Mouse (Mus musculus) limb, embryonic 11.5 days (tissue): ENCODE measurements around the gene Itgb3. TPM values are rescaled to one million over a fixed set of nuclear protein-coding genes. Genes with fewer than 3 reads are reported as not detected.
A peak's percentile ranks its signal among the peaks of the same experiment; 100 is the strongest.

Experiments
- ATAC-seq: fragments of 200-750 bp; cut with Nextera tagmentation; 2 replicates; pipeline ENCODE4 v1.8.0; 2017; ENCODE audit warnings: low read depth; ENCODE audit not compliant: insufficient number of reproducible peaks, low FRiP score, low TSS enrichment
- DNase-seq: peaks from one replicate; pipeline ENCODE4 v3.0.0-alpha.2; 2015; ENCODE audit warnings: low spot score
- H3K27ac ChIP-seq: fragments of 300-500 bp; sonication (generic); replicated peaks from 2 replicates; pipeline ENCODE4 v1.5.1; 2014; ENCODE audit warnings: low read depth, mild to moderate bottlenecking, low read length
- H3K27me3 ChIP-seq: fragments of 300-500 bp; sonication (generic); 2 replicates; pipeline ENCODE4 v1.6.1; 2014; ENCODE audit warnings: mild to moderate bottlenecking, low read length, mixed read lengths; ENCODE audit not compliant: control insufficient read depth, insufficient read depth
- H3K36me3 ChIP-seq: fragments of 300-500 bp; sonication (generic); 2 replicates; pipeline ENCODE4 v1.6.1; 2014; ENCODE audit warnings: mild to moderate bottlenecking, low read length, moderate library complexity, mixed read lengths; ENCODE audit not compliant: control insufficient read depth, insufficient read depth
- H3K4me1 ChIP-seq: fragments of 300-500 bp; sonication (generic); 2 replicates; pipeline ENCODE4 v1.6.1; 2014; ENCODE audit warnings: low read length, mixed read lengths; ENCODE audit not compliant: control insufficient read depth, insufficient read depth
- H3K4me2 ChIP-seq: fragments of 300-500 bp; sonication (generic); 2 replicates; pipeline ENCODE4 v1.6.1; 2014; ENCODE audit warnings: low read depth, mild to moderate bottlenecking, moderate library complexity; ENCODE audit not compliant: severe bottlenecking
- H3K4me3 ChIP-seq: fragments of 300-500 bp; sonication (generic); 2 replicates; pipeline ENCODE4 v1.5.1; 2014; ENCODE audit warnings: low read depth, low read length
- H3K9ac ChIP-seq: fragments of 300-500 bp; sonication (generic); 2 replicates; pipeline ENCODE4 v1.6.1; 2014; ENCODE audit warnings: mild to moderate bottlenecking, low read length
- H3K9me3 ChIP-seq: fragments of 300-500 bp; sonication (generic); 2 replicates; pipeline ENCODE4 v1.6.1; 2016; ENCODE audit warnings: low read length; ENCODE audit not compliant: control insufficient read depth
- WGBS: fragments of 180-500 bp; shearing (Covaris S2); extraction: QIAGEN DNeasy Blood & Tissue Kit; methylation state at CpG from one replicate; pipeline ENCODE4 v1.1.7; 2014; 5-methylcytosine and 5-hydroxymethylcytosine counted together
- polyA plus RNA-seq: library from polyadenylated mRNA; unstranded; fragments of >200 nt; fragmentation: Nextera tagmentation; extraction: Ambion mirVana; gene quantifications from 2 replicates; pipeline ENCODE4 v1.2.1, GENCODE M21; 2014

Gene Itgb3
- polyA plus RNA-seq, 1 experiment from 2014 or later, result 1.1 TPM

- Histone ChIP-seq H3K4me3 (no peak overlapping the region), H3K9ac (no peak overlapping the region), H3K27me3 (no peaks in the 10 kb centered on the region), H3K9me3 (no peaks in the 10 kb centered on the region), H3K27ac (no peak overlapping the region), H3K36me3 (no peaks in the 10 kb centered on the region), H3K4me1 (no peaks in the 10 kb centered on the region), H3K4me2 (no peak overlapping the region)
- ATAC-seq, result no peak
- no peak for DNase-seq
- 82% methylated on average over 6 of the region's 6 CpGs for WGBS
Observed at GRCm38 (mm10) chr11:104663241-104663877, 55.6 kb downstream of the Itgb3 start.

DNA sequence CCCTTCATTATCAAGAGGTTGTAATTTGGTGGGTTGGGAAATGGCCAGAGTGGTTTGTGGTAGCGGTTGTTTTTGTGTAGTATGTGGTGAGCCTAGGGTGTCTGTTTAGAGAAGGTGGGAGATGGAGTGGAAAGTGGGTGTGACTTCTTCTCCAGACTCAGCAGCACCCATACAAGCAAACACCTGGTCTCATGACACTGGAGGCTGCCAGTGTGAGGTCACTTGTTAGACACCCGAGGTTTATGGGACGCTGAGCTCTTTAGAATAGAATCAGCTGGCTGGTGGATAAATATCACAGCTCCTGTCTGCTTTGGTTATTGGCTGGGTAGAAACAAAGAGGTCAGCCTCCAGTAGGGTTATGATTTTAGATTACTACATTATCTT, 56.1 kb downstream of the Itgb3 start:
- no peaks in the 10 kb centered on the region for H3K9me3 ChIP-seq
- no peak overlapping the region for H3K27ac ChIP-seq
- no peaks in the 10 kb centered on the region for H3K36me3 ChIP-seq
- 83% methylated on average over 3 of the region's 3 CpGs for WGBS
- no peaks in the 10 kb centered on the region for H3K4me1 ChIP-seq
- no peak for ATAC-seq
- H3K4me3 ChIP-seq, result no peak overlapping the region
- no peak overlapping the region for H3K4me2 ChIP-seq
- DNase-seq, result no peak
- no peak overlapping the region for H3K9ac ChIP-seq
- H3K27me3 ChIP-seq, result no peaks in the 10 kb centered on the region

- no peaks in the 10 kb centered on the region for H3K36me3 ChIP-seq
- no peaks in the 10 kb centered on the region for H3K4me1 ChIP-seq
- DNase-seq (no peak), ATAC-seq (no peak)
- no peak overlapping the region for H3K9ac ChIP-seq
- H3K4me2 ChIP-seq, result no peak overlapping the region
- no peak overlapping the region for H3K27ac ChIP-seq
- no peaks in the 10 kb centered on the region for H3K27me3 ChIP-seq
- no peak overlapping the region for H3K4me3 ChIP-seq
- no peaks in the 10 kb centered on the region for H3K9me3 ChIP-seq
Observed at GRCm38 (mm10) chr11:104664441-104664840, 56.6 kb downstream of the Itgb3 start.

- no peak overlapping the region for H3K27ac ChIP-seq
- no peaks in the 10 kb centered on the region for H3K27me3 ChIP-seq
- H3K36me3 ChIP-seq, result no peaks in the 10 kb centered on the region
- no peak overlapping the region for H3K4me3 ChIP-seq
- DNase-seq, result no peak
- no peaks in the 10 kb centered on the region for H3K9me3 ChIP-seq
- 68% methylated on average over 5 of the region's 5 CpGs for WGBS
- ATAC-seq, result no peak
- no peaks in the 10 kb centered on the region for H3K4me1 ChIP-seq
- H3K4me2 ChIP-seq, result no peak overlapping the region
- no peak overlapping the region for H3K9ac ChIP-seq
Observed at GRCm38 (mm10) chr11:104667399-104667798, 59.6 kb downstream of the Itgb3 start.

DNA sequence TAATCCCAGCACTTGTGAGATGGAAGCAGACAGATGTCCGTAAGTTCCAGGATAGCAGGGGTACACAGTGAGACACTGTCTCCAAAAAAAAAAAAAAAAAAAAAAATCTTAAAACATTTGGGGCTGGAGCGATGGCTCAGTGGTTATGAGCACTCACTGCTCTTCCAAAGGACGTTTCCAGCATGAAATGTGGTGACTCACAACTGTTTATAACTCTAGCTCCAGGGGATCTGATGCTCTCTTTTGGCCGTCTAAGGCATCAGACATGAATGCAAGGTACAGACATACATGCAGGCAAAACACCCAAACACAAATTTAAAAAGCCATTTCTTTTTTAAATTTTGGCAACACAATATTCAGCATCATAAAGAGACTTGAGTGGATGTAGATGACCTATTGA, 65.6 kb downstream of the Itgb3 start:
- no peak overlapping the region for H3K4me3 ChIP-seq
- H3K27ac ChIP-seq, result no peak overlapping the region
- H3K4me2 ChIP-seq, result no peak overlapping the region
- H3K36me3 ChIP-seq, result no peaks in the 10 kb centered on the region
- no peak overlapping the region for H3K9ac ChIP-seq
- DNase-seq, result no peak
- no peak for ATAC-seq
- WGBS, result 67% methylated on average over 4 of the region's 4 CpGs
- H3K4me1 ChIP-seq, result no peaks in the 10 kb centered on the region
- no peaks in the 10 kb centered on the region for H3K27me3 ChIP-seq
- no peaks in the 10 kb centered on the region for H3K9me3 ChIP-seq

DNA sequence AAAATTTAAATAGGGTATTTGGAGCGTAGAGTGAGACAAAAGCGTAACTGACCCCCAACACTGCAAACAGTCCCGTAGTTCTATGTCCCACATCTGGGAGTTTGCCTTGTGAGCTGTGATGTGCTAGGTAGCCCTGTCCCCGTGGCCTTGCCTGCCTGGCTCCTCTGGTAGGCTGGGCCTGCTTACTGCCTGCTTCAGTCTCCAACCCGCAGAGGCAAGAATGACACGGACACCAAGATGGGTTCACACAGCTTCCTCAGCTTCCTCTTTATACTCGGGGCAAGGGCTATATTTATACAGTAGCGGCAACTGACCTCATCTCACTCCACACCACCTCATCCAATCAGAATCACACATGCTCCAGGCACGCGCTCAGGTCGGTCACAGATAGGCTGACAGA, 67.0 kb downstream of the Itgb3 start:
- ATAC-seq (no peak), DNase-seq (no peak)
- Histone ChIP-seq H3K9me3 (no peaks in the 10 kb centered on the region), H3K27me3 (no peaks in the 10 kb centered on the region), H3K27ac (no peak overlapping the region), H3K4me1 (no peaks in the 10 kb centered on the region), H3K36me3 (no peaks in the 10 kb centered on the region), H3K4me2 (no peak overlapping the region), H3K9ac (no peak overlapping the region), H3K4me3 (no peak overlapping the region)
- 92% methylated on average over 11 of the region's 11 CpGs for WGBS

DNA sequence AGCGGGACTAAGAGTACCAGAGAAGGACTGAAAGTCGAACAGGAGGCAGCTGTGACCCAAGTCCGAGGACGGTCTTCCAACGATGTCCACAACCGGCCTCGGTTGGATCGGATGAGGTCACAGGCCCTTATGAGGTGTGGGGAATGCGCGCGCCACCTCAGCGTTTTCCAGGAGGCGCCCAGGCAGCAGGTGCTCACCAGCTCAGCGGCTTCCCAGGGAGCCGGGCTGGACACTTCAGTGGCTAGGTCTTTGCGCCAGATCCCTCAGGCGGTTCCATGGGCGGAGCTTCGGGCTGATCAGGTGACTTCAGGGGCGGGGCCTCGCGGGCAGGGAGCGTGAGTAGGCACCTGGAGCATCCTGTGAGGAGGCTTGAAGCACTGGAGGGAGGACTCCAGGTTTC, 77.7 kb downstream of the Itgb3 start, which contains the start of gene Gm11639:
Gene Gm11639 (plus strand): TSS at position 160 of the 400 bp plus-strand sequence.
- Histone ChIP-seq H3K27ac (no peak within 1 kb of the TSS), H3K4me2 (peak within 1 kb of the TSS; percentile 32; the same call in 1 of the 2 replicates), H3K4me1 (no peaks in the 10 kb centered on the region), H3K36me3 (no peaks in the 10 kb centered on the region), H3K9me3 (no peaks in the 10 kb centered on the region), H3K27me3 (no peaks in the 10 kb centered on the region), H3K9ac (no peak within 1 kb of the TSS), H3K4me3 (no peak within 1 kb of the TSS)
- peak; percentile 38 for DNase-seq
- ATAC-seq, result peak; percentile 62; the same call in 1 of the 2 replicates
- WGBS, result 22% methylated on average over 23 of the region's 23 CpGs

DNA sequence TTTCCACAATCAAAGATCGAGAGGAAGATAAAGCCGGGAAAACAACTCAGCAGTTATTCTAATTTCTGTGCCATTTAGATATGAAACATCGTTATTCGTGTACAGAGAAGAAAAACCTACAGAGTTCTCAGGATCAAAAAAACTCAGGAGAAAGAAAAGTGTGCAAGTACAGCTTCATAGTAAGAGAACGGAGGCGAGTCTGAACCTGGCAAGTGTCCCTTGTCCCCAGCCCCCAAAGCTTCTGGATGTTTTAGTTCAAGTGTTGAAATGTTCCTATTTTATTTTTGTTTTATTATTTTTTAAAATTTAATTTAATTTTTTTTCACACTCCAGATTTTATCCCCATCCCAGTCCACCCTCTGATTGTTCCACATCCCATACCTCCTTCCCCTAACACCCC, 85.4 kb downstream of the Itgb3 start:
- H3K27ac ChIP-seq, result no peak overlapping the region
- ATAC-seq, result no peak
- 91% methylated on average over 6 of the region's 6 CpGs for WGBS

DNA sequence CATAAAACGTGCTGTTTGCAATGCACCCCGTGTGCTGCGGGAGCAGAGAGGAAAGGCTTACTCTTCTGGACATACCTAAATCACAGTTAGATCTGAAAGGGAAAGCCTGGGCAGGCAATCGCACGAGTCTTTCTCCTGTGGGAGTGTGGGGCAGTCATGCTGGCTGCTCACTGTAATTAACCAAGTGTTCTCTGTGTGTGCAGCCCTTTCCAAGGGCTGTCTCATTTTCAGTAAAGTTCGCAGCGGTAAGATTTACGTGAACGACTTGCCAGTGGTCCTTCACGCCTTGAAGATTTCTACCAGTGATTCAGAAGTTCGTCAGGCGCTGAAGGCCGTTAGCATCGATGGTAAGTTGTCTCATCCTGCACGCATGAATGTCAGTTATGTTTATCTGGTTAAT, 96.3 kb downstream of the Itgb3 start:
- Histone ChIP-seq H3K36me3 (no peaks in the 10 kb centered on the region), H3K27me3 (no peaks in the 10 kb centered on the region), H3K9me3 (no peaks in the 10 kb centered on the region), H3K27ac (no peak overlapping the region), H3K9ac (no peak overlapping the region), H3K4me1 (no peaks in the 10 kb centered on the region), H3K4me3 (no peak overlapping the region), H3K4me2 (no peak overlapping the region)
- peak; percentile 21 for DNase-seq
- WGBS, result 58% methylated on average over 15 of the region's 15 CpGs
- ATAC-seq, result no peak

More for the DNA sequence above, 85.4 kb downstream of the Itgb3 start:
- no peaks in the 10 kb centered on the region for H3K4me1 ChIP-seq
- H3K4me3 ChIP-seq, result no peak overlapping the region
- H3K4me2 ChIP-seq, result no peak overlapping the region
- H3K9me3 ChIP-seq, result no peaks in the 10 kb centered on the region
- DNase-seq, result no peak
- no peaks in the 10 kb centered on the region for H3K36me3 ChIP-seq
- no peak overlapping the region for H3K9ac ChIP-seq
- no peaks in the 10 kb centered on the region for H3K27me3 ChIP-seq
